Mouse (Mus musculus): ENCODE results near the gene Tor1aip2.

DNA sequence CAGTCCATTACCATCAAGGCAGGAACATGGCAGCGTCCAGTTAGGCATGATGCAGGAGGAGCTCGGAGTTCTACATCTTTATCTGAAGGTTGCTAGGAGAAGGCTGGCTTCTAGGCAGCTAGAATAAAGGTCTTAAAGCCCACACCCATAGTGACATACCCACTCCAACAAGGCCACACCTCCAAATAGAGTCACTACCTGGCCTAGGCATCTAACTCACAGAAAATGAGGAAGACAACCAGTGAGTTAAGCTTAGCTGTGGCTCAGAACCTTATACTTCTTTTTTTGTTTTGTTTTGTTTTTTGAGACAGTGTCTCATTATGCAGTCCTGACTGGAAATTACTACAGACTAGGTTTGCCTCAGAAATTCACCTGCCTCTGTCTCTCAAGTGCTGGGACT is 47.6 kb upstream of the Tor1aip2 start:
- TF ChIP-seq CTCF (conservative IDR thresholded peaks at IDR 0.05; ENCODE audit: insufficient read depth, insufficient read length, low read depth, low read length) (no peak), POLR2A (IDR thresholded peaks at IDR 0.05; ENCODE audit: low read depth, low read length) (no peak)
